In the genomic region with DNA sequence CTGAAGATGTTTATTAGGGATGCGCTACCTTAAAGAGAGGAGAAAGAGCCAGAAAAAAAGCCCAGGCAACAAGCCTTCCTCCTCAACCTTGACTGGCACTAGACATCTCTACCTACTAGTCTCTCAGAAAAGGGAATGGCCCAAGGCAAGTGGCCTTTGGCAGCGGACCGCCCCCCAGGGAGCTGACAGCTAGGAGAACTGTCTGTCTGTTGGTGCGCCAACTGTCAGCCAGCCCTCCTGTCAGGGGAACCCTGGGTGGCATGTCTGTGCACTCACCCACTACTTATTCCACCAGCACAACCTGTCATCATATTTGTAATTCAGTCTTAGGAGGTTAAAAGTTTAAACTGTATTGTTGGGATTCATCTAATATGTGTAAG, we compare ENCODE assay signal across 16 mouse cellular contexts. TPM values are rescaled to one million over a fixed set of nuclear protein-coding genes. Genes with fewer than 3 reads are reported as not detected.
DNase-seq lines count a peak whose midpoint lies in the region; ATAC-seq and TF ChIP-seq lines count a peak whose summit lies in the region.
"Had no signal": no experiment of that assay in that cellular context is flagged by ENCODE, and none has a peak within 500 bp of the region (broad histone marks: within the 10 kb centered on the region; RNA-seq: fewer than 3 reads in every experiment).

No protein-coding gene starts in this region.

- H3K36me3 ChIP-seq in forebrain, postnatal 0 days (ENCODE audit: insufficient read depth), result 0 out of 2 replicates have a peak, but pooled peaks cover 3% of the 10 kb centered on the region
- no peaks in the 10 kb centered on the region for H3K36me3 ChIP-seq in forebrain, embryonic 14.5 days (ENCODE audit: control insufficient read depth, insufficient read depth, low read length)
- H3K36me3 ChIP-seq: hindbrain, embryonic 10.5 days had no signal

- no peak overlapping the region for H3K9ac ChIP-seq in forebrain, postnatal 0 days
- no peak overlapping the region for H3K9ac ChIP-seq in forebrain, embryonic 14.5 days (ENCODE audit: low read length)
- H3K9ac ChIP-seq: liver, postnatal 0 days had no signal

- H3K4me2 ChIP-seq in forebrain, postnatal 0 days (ENCODE audit: low read depth), result no peak overlapping the region
- no peak overlapping the region for H3K4me2 ChIP-seq in forebrain, embryonic 14.5 days (ENCODE audit: low read length)

- H3K4me3 ChIP-seq in forebrain, postnatal 0 days (ENCODE audit: low read depth, low read length), result no peak overlapping the region
- no peak overlapping the region for H3K4me3 ChIP-seq in forebrain, embryonic 14.5 days (ENCODE audit: low read depth, low read length)
- H3K4me3 ChIP-seq: hindbrain, embryonic 10.5 days had no signal

- H3K27ac ChIP-seq in forebrain, postnatal 0 days (ENCODE audit: low read depth, low read length), result no peak overlapping the region
- H3K27ac ChIP-seq in forebrain, embryonic 14.5 days (ENCODE audit: low read depth, low read length), result no peak overlapping the region
- H3K27ac ChIP-seq: hindbrain, embryonic 10.5 days; hindbrain, postnatal 0 days had no signal

- WGBS in forebrain, postnatal 0 days, result 63% methylated on average over 4 of the region's 4 CpGs
- WGBS in forebrain, embryonic 14.5 days, result 69% methylated on average over 4 of the region's 4 CpGs

- DNase-seq in forebrain, postnatal 0 days, result no peak
- DNase-seq in forebrain, embryonic 14.5 days (ENCODE audit: low spot score), result no peak
- peak; percentile 17 for DNase-seq in kidney, adult 9 months
- DNase-seq in kidney, postnatal 10 days, result no peak
- peak; percentile 33 for DNase-seq in brain, adult 2 months (ENCODE audit: low read depth, low spot score)
- peak; percentile 51 to 69 for DNase-seq in cerebellum, postnatal 10 days
- DNase-seq in Muller cell, postnatal 12 days (ENCODE audit: inconsistent ontology term), result no peak
- DNase-seq: adrenal gland, adult 2 months; B cell, adult 2 months; gastrocnemius, postnatal 10 days; liver, postnatal 0 days; right cerebral cortex, postnatal 4 days had no signal

- peak; percentile 56; the same call in 1 of the 2 replicates for ATAC-seq in forebrain, postnatal 0 days
- no peak for ATAC-seq in forebrain, embryonic 14.5 days
- ATAC-seq: intestine, postnatal 0 days; liver, postnatal 0 days; midbrain, embryonic 16.5 days had no signal

- peaks cover 4% of the 10 kb centered on the region; the same call in 1 of the 2 replicates for H3K4me1 ChIP-seq in forebrain, postnatal 0 days (ENCODE audit: insufficient read depth)
- H3K4me1 ChIP-seq in forebrain, embryonic 14.5 days (ENCODE audit: control insufficient read depth, insufficient read depth, low read length), result no peaks in the 10 kb centered on the region

- no peak for TF ChIP-seq CTCF in forebrain, postnatal 0 days (IDR thresholded peaks at IDR 0.05; ENCODE audit: low read depth)

- H3K27me3 ChIP-seq in forebrain, postnatal 0 days (ENCODE audit: insufficient read depth, low read length), result no peaks in the 10 kb centered on the region
- H3K27me3 ChIP-seq in forebrain, embryonic 14.5 days (replicated peaks; ENCODE audit: control insufficient read depth, insufficient read depth, low read length), result no peaks in the 10 kb centered on the region

- H3K9me3 ChIP-seq in forebrain, postnatal 0 days (ENCODE audit: low read length), result no peaks in the 10 kb centered on the region
- H3K9me3 ChIP-seq in forebrain, embryonic 14.5 days (replicated peaks; ENCODE audit: control insufficient read depth, low read length), result no peaks in the 10 kb centered on the region
- H3K9me3 ChIP-seq: hindbrain, embryonic 10.5 days had no signal

RNA-seq across cellular contexts. Expression of a gene that starts 30.3 kb away (rescaled TPM):
- 45.3 and 47.0 TPM in 2 replicates for total RNA-seq in forebrain, postnatal 0 days (2014; rRNA removed)
- polyA plus RNA-seq in forebrain, postnatal 0 days (2015; fragmentation: Nextera tagmentation; extraction: Ambion mirVana), result 15.2 and 15.8 TPM in 2 replicates
- polyA plus RNA-seq in forebrain, embryonic 14.5 days (2014; fragmentation: Nextera tagmentation; extraction: Ambion mirVana), result 10.9 and 12.7 TPM in 2 replicates

Comparison
In these comparisons a context has a peak if more than half of its experiments do, and no peak if none do; other contexts are left out.
1. DNase-seq: peak in kidney, adult 9 months (single experiment), brain, adult 2 months (single experiment) and cerebellum, postnatal 10 days (2 of 2); none in forebrain, postnatal 0 days (single experiment), forebrain, embryonic 14.5 days (single experiment), kidney, postnatal 10 days (single experiment) and Muller cell, postnatal 12 days (single experiment).